Mouse (Mus musculus) intestine, embryonic 16.5 days (tissue): Measurements from ENCODE around the gene Mum1. TPM values are rescaled to one million over a fixed set of nuclear protein-coding genes. Genes with fewer than 3 reads are reported as not detected.
A peak's percentile ranks its signal among the peaks of the same experiment; 100 is the strongest.

Source experiments
- ATAC-seq: fragments of 200-750 bp; cut with Nextera tagmentation; 2 replicates; pipeline ENCODE4 v1.8.0; 2017; ENCODE audit warnings: moderate TSS enrichment, moderate library complexity
- H3K27ac ChIP-seq: fragments of 300-500 bp; sonication (generic); 2 replicates; pipeline ENCODE4 v1.5.1; 2014; ENCODE audit warnings: mild to moderate bottlenecking, low read length
- H3K27me3 ChIP-seq: fragments of 300-500 bp; sonication (generic); replicated peaks from 2 replicates; pipeline ENCODE4 v1.6.1; 2014; ENCODE audit warnings: low read length, control low read depth, mixed read lengths; ENCODE audit not compliant: control insufficient read depth, insufficient read depth
- H3K36me3 ChIP-seq: fragments of 300-500 bp; sonication (generic); 2 replicates; pipeline ENCODE4 v1.6.1; 2014; ENCODE audit warnings: low read length, control low read depth; ENCODE audit not compliant: control insufficient read depth, insufficient read depth
- H3K4me1 ChIP-seq: fragments of 300-500 bp; sonication (generic); 2 replicates; pipeline ENCODE4 v1.6.1; 2014; ENCODE audit warnings: low read length, control low read depth, mixed read lengths; ENCODE audit not compliant: control insufficient read depth, insufficient read depth
- H3K4me2 ChIP-seq: fragments of 300-500 bp; sonication (generic); 2 replicates; pipeline ENCODE4 v1.6.1; 2014; ENCODE audit warnings: low read depth, low read length, control low read depth
- H3K4me3 ChIP-seq: fragments of 300-500 bp; sonication (generic); 2 replicates; pipeline ENCODE4 v1.5.1; 2014; ENCODE audit warnings: mild to moderate bottlenecking, low read length
- H3K9ac ChIP-seq: fragments of 300-500 bp; sonication (generic); 2 replicates; pipeline ENCODE4 v1.6.1; 2014; ENCODE audit warnings: low read depth, low read length
- H3K9me3 ChIP-seq: fragments of 300-500 bp; sonication (generic); 2 replicates; pipeline ENCODE4 v1.6.1; 2016; ENCODE audit warnings: low read length, control low read depth; ENCODE audit not compliant: control insufficient read depth
- WGBS: fragments of 180-500 bp; shearing (Covaris S2); extraction: QIAGEN DNeasy Blood & Tissue Kit; methylation state at CpG from one replicate; pipeline ENCODE4 v1.1.7; 2014; 5-methylcytosine and 5-hydroxymethylcytosine counted together
- polyA plus RNA-seq: library from polyadenylated mRNA; unstranded; fragments of >200 nt; fragmentation: Nextera tagmentation; extraction: Ambion mirVana; gene quantifications from 2 replicates; pipeline ENCODE4 v1.2.1, GENCODE M21; 2015

Mum1 gene
- polyA plus RNA-seq, 1 experiment from 2014 or later = 40.9 TPM

DNA sequence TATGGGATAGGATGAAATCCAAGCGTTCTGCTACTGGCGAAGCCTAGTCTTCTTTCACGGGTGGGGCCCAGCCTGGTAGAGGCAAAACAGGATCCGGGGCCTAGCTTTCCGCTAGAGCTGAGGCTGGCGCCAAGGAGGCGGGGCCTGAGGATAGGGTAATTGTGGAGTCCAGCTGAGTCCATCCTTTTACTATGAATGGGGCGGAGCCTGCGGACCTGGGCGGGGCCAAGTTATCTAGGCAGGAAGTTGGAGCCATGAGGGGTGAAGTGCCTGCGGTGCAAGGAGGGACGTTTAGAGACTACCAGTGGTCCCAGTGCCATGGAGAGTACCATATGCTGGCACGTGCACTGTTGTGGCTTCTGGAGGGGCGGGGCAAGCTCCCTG is 35.3 kb downstream of the Mum1 start:
- under 1% methylated on average over 14 of the region's 14 CpGs for WGBS

DNA sequence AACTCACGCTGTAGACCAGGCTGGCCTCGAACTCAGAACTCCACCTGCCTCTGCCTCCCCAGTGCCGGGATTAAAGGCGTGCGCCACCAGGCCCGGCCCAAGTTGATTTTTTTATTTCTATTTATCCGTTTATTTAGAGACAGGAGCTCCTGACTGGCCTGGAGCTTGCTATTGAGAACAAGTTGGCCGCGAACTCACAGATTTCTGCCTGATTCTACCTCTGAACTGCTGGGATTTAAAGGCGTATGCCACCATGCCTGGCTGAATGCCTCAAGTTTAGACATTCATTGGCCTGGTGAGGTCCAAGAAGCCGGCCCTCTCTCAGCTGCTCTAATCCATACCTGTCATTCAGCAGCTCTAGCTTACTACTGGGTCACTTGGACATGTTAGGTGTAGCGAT is 35.9 kb downstream of the Mum1 start:
- Histone ChIP-seq H3K36me3 (peaks cover 12% of the 10 kb centered on the region), H3K9ac (peak overlapping the region; percentile 42; the same call in 1 of the 2 replicates), H3K27ac (peak overlapping the region; percentile 98), H3K9me3 (no peaks in the 10 kb centered on the region), H3K27me3 (no peaks in the 10 kb centered on the region), H3K4me3 (peak overlapping the region; percentile 61), H3K4me1 (peaks cover 33% of the 10 kb centered on the region), H3K4me2 (peak overlapping the region; percentile 93)
- no peak for ATAC-seq
- WGBS = 71% methylated on average over 12 of the region's 12 CpGs

More for the DNA sequence above, 35.3 kb downstream of the Mum1 start:
- H3K9me3 ChIP-seq = no peaks in the 10 kb centered on the region
- H3K4me1 ChIP-seq = peaks cover 27% of the 10 kb centered on the region
- peak overlapping the region; percentile 68 for H3K9ac ChIP-seq
- peak overlapping the region; percentile 61 for H3K4me3 ChIP-seq
- H3K27ac ChIP-seq = peak overlapping the region; percentile 98
- peak overlapping the region; percentile 93 for H3K4me2 ChIP-seq
- H3K27me3 ChIP-seq = no peaks in the 10 kb centered on the region
- ATAC-seq = peak; percentile 72
- peaks cover 12% of the 10 kb centered on the region for H3K36me3 ChIP-seq

DNA sequence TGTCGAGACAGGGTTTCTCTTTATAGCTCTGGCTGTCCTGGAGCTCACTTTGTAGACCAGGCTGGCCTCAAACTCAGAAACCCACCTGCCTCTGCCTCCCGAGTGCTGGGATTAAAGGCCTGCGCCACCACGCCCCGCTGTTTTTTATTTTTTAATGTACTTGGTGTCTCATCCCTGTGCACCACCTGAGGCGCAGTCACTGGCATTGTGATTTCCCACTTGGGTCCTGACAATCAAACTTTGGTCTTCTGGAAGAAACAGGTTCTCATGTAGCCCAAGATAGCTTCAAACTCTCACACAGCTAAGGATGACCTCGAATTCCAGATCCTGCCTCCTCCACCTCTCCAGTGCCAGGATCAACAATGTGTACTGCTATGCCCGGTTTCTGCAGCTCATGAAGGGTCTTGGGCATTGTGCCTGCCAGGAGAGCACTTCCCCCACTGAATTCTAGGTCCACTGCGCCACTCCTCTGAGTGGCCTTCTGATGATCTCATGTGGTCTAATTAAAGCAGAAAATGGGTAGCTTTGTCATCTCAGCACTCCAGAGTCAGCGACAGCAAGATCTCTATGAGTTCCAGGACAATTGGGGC is 36.6 kb downstream of the Mum1 start:
- no peak overlapping the region for H3K4me2 ChIP-seq
- 93% methylated on average over 10 of the region's 10 CpGs for WGBS

DNA sequence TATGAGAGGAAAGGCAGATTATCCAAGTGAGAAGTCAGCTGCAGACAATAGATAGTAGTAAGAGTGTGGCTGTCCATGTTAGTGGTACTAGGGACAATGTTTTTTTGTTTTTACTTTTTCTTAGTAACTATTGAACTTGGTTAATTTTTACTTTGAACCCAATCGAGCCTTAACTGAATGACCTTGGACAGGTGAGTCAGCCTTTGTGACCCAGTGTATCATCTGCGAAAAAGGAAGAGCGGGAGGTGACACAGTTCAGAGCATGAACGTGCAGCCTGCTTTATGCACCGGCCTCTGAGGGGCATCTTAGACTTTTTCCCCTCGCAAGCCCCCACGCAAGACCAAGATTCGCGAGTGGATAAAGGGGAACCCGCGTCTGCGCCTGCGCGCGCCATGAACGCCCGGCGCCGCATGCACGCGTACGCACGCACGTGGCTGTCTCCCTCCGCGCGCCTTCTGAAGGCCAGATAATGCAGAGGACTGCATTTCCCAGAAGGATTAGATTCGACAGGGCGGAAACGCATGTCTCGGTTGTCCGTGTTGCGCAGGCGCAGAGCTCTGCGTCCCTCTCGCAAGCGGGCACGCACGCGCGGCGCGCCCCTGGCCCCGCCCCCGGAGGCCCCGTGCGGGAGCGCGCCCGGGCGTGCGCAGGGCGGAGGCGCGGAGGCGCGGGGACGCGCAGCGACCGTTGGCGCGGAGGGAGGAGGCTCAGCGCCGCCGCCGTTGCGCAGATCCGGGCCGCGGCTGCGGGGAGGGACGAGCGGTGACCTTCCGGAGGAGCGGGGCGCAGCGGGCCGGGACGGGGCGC is 38.3 kb downstream of the Mum1 start:
- peak overlapping the region; percentile 80 for H3K4me3 ChIP-seq
- peaks cover 41% of the 10 kb centered on the region for H3K4me1 ChIP-seq
- H3K9ac ChIP-seq = peak overlapping the region; percentile 97
- peak overlapping the region; percentile 82 for H3K4me2 ChIP-seq
- no peaks in the 10 kb centered on the region for H3K9me3 ChIP-seq
- peak overlapping the region; percentile 85 for H3K27ac ChIP-seq
- ATAC-seq = peak; percentile 58
- under 1% methylated on average over 81 of the region's 81 CpGs for WGBS
- no peaks in the 10 kb centered on the region; the same call in 1 of the 2 replicates for H3K36me3 ChIP-seq
- no peaks in the 10 kb centered on the region for H3K27me3 ChIP-seq

More for the DNA sequence above, 36.6 kb downstream of the Mum1 start:
- no peak overlapping the region for H3K4me3 ChIP-seq
- peaks cover 7% of the 10 kb centered on the region for H3K36me3 ChIP-seq
- ATAC-seq = no peak
- peaks cover 40% of the 10 kb centered on the region for H3K4me1 ChIP-seq
- H3K27ac ChIP-seq = no peak overlapping the region
- no peaks in the 10 kb centered on the region for H3K9me3 ChIP-seq
- no peaks in the 10 kb centered on the region for H3K27me3 ChIP-seq
- H3K9ac ChIP-seq = no peak overlapping the region

DNA sequence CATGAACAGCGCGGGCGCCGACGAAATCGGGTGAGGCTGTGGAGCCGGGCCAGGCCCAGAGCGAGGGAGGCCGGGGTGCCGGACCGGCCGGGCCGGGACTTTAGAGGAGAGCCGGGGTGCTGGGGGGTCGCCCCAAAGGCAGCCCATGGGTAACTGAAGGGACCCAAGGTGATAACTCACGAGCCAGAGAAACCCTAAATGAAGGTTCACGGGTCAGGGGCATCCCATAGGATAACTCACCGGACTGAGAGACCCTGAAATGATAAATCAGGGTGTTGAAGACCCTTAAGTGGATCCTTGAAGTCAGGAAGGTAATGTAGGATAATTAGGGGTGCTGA is 38.9 kb downstream of the Mum1 start:
- ATAC-seq = no peak
- Histone ChIP-seq H3K27me3 (no peaks in the 10 kb centered on the region), H3K4me2 (peak overlapping the region; percentile 82), H3K27ac (peak overlapping the region; percentile 73), H3K4me1 (peaks cover 40% of the 10 kb centered on the region), H3K9me3 (no peaks in the 10 kb centered on the region), H3K9ac (peak overlapping the region; percentile 97), H3K4me3 (peak overlapping the region; percentile 80), H3K36me3 (no peaks in the 10 kb centered on the region; the same call in 1 of the 2 replicates)
- WGBS = under 1% methylated on average over 18 of the region's 18 CpGs

DNA sequence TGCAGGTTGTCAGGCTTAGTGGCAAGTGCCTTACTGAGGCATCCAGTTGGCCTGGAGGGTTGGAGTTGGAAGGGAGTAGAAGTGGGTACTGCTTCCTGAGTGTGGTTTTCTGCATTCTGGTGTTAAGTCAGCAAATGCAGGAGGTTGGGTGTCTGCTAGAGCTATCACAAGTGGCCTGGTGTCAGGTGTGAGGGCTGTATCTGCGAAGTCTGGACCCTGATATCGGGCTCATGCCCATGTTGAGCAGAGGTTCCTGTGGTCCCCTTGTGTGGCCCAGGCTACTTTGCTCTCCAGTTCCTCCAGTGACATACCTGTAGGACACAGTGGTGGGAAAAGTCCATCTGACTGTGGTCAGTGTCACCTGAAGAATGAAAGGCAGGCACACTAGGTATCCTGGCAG is 43.9 kb downstream of the Mum1 start:
- Histone ChIP-seq H3K9me3 (no peaks in the 10 kb centered on the region), H3K27me3 (no peaks in the 10 kb centered on the region), H3K36me3 (peaks cover 5% of the 10 kb centered on the region; the same call in 1 of the 2 replicates), H3K9ac (peak overlapping the region; percentile 65), H3K4me3 (no peak overlapping the region), H3K27ac (peak overlapping the region; percentile 83), H3K4me1 (peaks cover 55% of the 10 kb centered on the region), H3K4me2 (peak overlapping the region; percentile 34)
- WGBS = 90% methylated on average over 2 of the region's 2 CpGs
- no peak for ATAC-seq

DNA sequence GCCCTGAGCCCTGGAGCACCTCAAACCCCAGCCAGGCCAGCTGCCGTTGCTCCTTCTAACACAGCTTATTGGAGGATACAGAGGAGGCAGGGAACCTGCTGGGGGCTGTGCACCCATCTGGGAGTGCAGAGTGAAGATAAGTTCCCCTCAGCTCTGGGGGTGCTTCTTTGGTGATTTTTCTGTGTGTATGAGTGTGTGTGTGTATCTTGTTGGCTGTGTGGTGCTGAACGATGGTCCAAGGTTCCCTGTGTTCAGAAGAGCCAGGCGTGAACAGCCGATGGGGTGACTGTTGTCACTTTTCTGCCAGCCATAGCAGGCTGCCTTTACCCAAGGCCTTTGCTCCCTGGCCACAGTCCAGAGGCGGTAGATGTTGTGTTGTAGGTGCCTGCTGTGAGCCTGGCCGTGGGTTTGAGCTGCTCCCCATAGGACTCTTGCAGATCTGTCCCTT is 44.5 kb downstream of the Mum1 start:
- 0 out of 2 replicates have a peak overlapping the region, but pooled peaks have one; percentile 8 for H3K4me3 ChIP-seq
- peaks cover 5% of the 10 kb centered on the region; the same call in 1 of the 2 replicates for H3K36me3 ChIP-seq
- ATAC-seq = peak; percentile 38
- H3K27ac ChIP-seq = peak overlapping the region; percentile 83
- peaks cover 54% of the 10 kb centered on the region for H3K4me1 ChIP-seq
- H3K9me3 ChIP-seq = no peaks in the 10 kb centered on the region
- H3K9ac ChIP-seq = peak overlapping the region; percentile 65
- WGBS = 65% methylated on average over 6 of the region's 6 CpGs
- H3K4me2 ChIP-seq = peak overlapping the region; percentile 34
- H3K27me3 ChIP-seq = no peaks in the 10 kb centered on the region

DNA sequence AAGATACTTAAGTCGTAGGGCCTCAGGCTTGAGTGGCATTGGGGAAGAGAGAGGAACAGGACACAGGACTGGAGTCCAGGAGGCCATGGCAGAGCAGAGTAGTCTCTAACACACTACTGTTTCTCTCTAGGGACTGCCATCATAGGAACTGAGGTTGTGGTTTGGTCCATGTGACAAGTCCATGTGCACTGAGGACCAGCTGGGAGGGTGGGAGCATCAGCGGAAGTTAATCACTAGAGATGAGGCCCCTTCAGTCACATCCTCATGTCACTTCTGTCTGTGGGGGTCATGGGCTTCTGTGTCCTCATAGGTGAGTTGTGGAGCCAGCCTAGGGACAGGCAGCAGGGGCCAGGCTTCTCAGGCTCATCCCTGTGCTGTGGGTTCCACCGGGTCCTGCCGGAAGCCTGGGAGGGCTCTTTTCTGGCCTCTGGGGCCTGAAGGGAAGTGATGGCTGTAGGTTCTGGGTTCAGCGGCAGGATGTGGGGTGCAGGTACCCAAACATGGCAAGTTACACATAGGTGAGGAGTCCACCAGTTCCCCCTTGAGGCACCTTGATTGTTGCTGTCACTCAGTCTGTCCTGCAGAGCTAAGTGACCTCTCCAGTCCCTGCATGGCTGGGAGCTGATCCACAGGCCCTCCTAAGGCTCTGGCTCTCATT is 45.1 kb downstream of the Mum1 start:
- no peaks in the 10 kb centered on the region for H3K27me3 ChIP-seq
- no peaks in the 10 kb centered on the region for H3K9me3 ChIP-seq
- H3K4me1 ChIP-seq = peaks cover 52% of the 10 kb centered on the region
- H3K36me3 ChIP-seq = peaks cover 9% of the 10 kb centered on the region
- ATAC-seq = peak; percentile 21
- H3K27ac ChIP-seq = peak overlapping the region; percentile 83
- H3K4me3 ChIP-seq = no peak overlapping the region
- 83% methylated on average over 5 of the region's 5 CpGs for WGBS
- H3K4me2 ChIP-seq = peak overlapping the region; percentile 34
- peak overlapping the region; percentile 65; the same call in 1 of the 2 replicates for H3K9ac ChIP-seq
